Mouse (Mus musculus) myocyte (in vitro differentiated cells): ENCODE results near the gene Rnf185.

Source experiments
- CEBPB ChIP-seq: IDR thresholded peaks from 2 replicates; pipeline ENCODE4 v1.6.1; 2011; ENCODE audit warnings: mild to moderate bottlenecking, moderate library complexity; ENCODE audit not compliant: poor library complexity, insufficient read depth, severe bottlenecking
- E2F4 ChIP-seq: IDR thresholded peaks from one replicate; pipeline ENCODE4 v1.6.1; 2011; ENCODE audit warnings: mild to moderate bottlenecking, control low read depth, moderate library complexity; ENCODE audit not compliant: insufficient read depth
- MAX ChIP-seq: IDR thresholded peaks from one replicate; pipeline ENCODE4 v1.6.1; 2011; ENCODE audit warnings: low read depth, mild to moderate bottlenecking, control low read depth
- MYOD1 ChIP-seq, 3 experiments: IDR thresholded peaks; one replicate each; pipeline ENCODE4 v1.6.1; 2011; ENCODE audit warnings: control low read depth in 2 of 3, low read depth in 2 of 3, mild to moderate bottlenecking in 2 of 3, moderate library complexity in 1 of 3; ENCODE audit not compliant: insufficient read length in 2 of 3, control insufficient read depth in 1 of 3
- MYOG ChIP-seq, 3 experiments: IDR thresholded peaks; one replicate each; pipeline ENCODE4 v1.6.1; 2011; ENCODE audit warnings: control low read depth in 2 of 3, low read depth in 2 of 3, mild to moderate bottlenecking in 2 of 3; ENCODE audit not compliant: insufficient read length in 2 of 3, control insufficient read depth in 1 of 3, insufficient read depth in 1 of 3
- POLR2A ChIP-seq: IDR thresholded peaks from one replicate; pipeline ENCODE4 v1.6.1; 2011; ENCODE audit warnings: low read depth, mild to moderate bottlenecking, control low read depth, moderate library complexity; ENCODE audit not compliant: insufficient read length
- POLR2AphosphoS2 ChIP-seq: IDR thresholded peaks from one replicate; pipeline ENCODE4 v1.6.1; 2011; ENCODE audit warnings: low read depth, control low read depth; ENCODE audit not compliant: insufficient read length
- REST ChIP-seq: IDR thresholded peaks from one replicate; pipeline ENCODE4 v1.6.1; 2011; ENCODE audit warnings: mild to moderate bottlenecking, control low read depth, moderate library complexity; ENCODE audit not compliant: insufficient read depth, insufficient read length
- SRF ChIP-seq: IDR thresholded peaks from one replicate; pipeline ENCODE4 v1.6.1; 2011; ENCODE audit warnings: low read depth; ENCODE audit not compliant: control insufficient read depth, insufficient read length
- TCF12 ChIP-seq: IDR thresholded peaks from one replicate; pipeline ENCODE4 v1.6.1; 2011; ENCODE audit warnings: mild to moderate bottlenecking, control low read depth; ENCODE audit not compliant: poor library complexity, insufficient read depth, severe bottlenecking
- TCF3 ChIP-seq: IDR thresholded peaks from one replicate; pipeline ENCODE4 v1.6.1; 2011; ENCODE audit warnings: low read depth, control low read depth; ENCODE audit not compliant: insufficient read length
- USF1 ChIP-seq: IDR thresholded peaks from one replicate; pipeline ENCODE4 v1.6.1; 2011; ENCODE audit warnings: low read depth, mild to moderate bottlenecking, control low read depth, moderate library complexity

DNA sequence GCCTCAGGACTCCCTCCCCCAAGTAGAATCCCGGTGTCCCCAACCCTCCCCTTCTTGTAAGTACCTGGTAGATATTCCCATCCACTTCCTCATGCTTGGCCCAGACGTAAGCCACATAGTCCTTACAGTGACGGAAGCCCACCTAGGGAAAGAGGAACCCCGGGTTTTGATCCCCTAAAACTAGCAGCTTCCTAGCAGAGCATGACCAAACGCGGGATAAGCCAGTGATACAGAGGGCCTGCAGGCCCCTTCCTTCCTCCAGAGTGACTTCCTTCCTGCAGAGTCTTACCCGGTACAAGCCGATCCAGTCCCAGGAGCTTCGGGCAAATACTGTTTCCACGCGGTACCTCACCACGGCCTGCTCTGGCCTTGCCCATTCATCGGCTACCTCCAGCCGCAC, 43.3 kb upstream of the Rnf185 start:
- TF ChIP-seq POLR2A (no peak), E2F4 (no peak), POLR2AphosphoS2 (no peak), TCF12 (no peak), SRF (no peak), MYOG (IDR thresholded peaks at IDR 0.05; ENCODE audit: control insufficient read depth in 1 of 3, insufficient read depth in 1 of 3, insufficient read length in 2 of 3, low read depth in 2 of 3) (no peak), MAX (no peak), USF1 (no peak), REST (no peak), TCF3 (no peak), MYOD1 (IDR thresholded peaks at IDR 0.05; ENCODE audit: control insufficient read depth in 1 of 3, insufficient read length in 2 of 3, low read depth in 2 of 3) (no peak), CEBPB (no peak)
